Mouse (Mus musculus) hindbrain, postnatal 0 days (tissue): ENCODE measurements around the gene Cul9. TPM values are rescaled to one million over a fixed set of nuclear protein-coding genes. Genes with fewer than 3 reads are reported as not detected.

ENCODE experiments used
- ATAC-seq: fragments of 200-750 bp; cut with Nextera tagmentation; 2 replicates; pipeline ENCODE4 v1.8.0; 2017; ENCODE audit warnings: mild to moderate bottlenecking, moderate TSS enrichment, moderate library complexity
- DNase-seq: peaks from one replicate; pipeline ENCODE4 v3.0.0-alpha.2; 2015; ENCODE audit warnings: low spot score
- H3K27ac ChIP-seq: fragments of 300-500 bp; sonication (generic); 2 replicates; pipeline ENCODE4 v1.5.1; 2014; ENCODE audit warnings: mild to moderate bottlenecking
- H3K27me3 ChIP-seq: fragments of 300-500 bp; sonication (generic); 2 replicates; pipeline ENCODE4 v1.6.1; 2014; ENCODE audit warnings: low read length, mixed read lengths; ENCODE audit not compliant: insufficient read depth
- H3K36me3 ChIP-seq: fragments of 300-500 bp; sonication (generic); 2 replicates; pipeline ENCODE4 v1.6.1; 2014; ENCODE audit warnings: low read length, mixed read lengths; ENCODE audit not compliant: insufficient read depth
- H3K4me1 ChIP-seq: fragments of 300-500 bp; sonication (generic); 2 replicates; pipeline ENCODE4 v1.6.1; 2014; ENCODE audit warnings: antibody characterized with exemption, low read length, mixed read lengths; ENCODE audit not compliant: insufficient read depth
- H3K4me2 ChIP-seq: fragments of 300-500 bp; sonication (generic); 2 replicates; pipeline ENCODE4 v1.6.1; 2014; ENCODE audit warnings: low read depth, mild to moderate bottlenecking, low read length, moderate library complexity, mixed read lengths
- H3K4me3 ChIP-seq: fragments of 300-500 bp; sonication (generic); 2 replicates; pipeline ENCODE4 v1.5.1; 2014; ENCODE audit warnings: low read length
- H3K9ac ChIP-seq: fragments of 300-500 bp; sonication (generic); replicated peaks from 2 replicates; pipeline ENCODE4 v1.6.1; 2014; ENCODE audit warnings: mild to moderate bottlenecking, low read length, moderate library complexity, mixed read lengths
- H3K9me3 ChIP-seq: fragments of 300-500 bp; sonication (generic); 2 replicates; pipeline ENCODE4 v1.6.1; 2016; ENCODE audit warnings: low read length, mixed read lengths
- CTCF ChIP-seq: IDR thresholded peaks from 2 replicates; pipeline ENCODE4 v1.5.1; 2016; ENCODE audit warnings: antibody characterized with exemption, control low read depth, low read depth
- WGBS: fragments of 180-500 bp; shearing (Covaris S2); extraction: QIAGEN DNeasy Blood & Tissue Kit; methylation state at CpG from one replicate; pipeline ENCODE4 v1.1.7; 2014; 5-methylcytosine and 5-hydroxymethylcytosine counted together
- microRNA-seq, 2 experiments: library from miRNA; unstranded; fragments of <30 nt; microRNA quantifications; one replicate each; pipeline ENCODE4; 2016
- polyA plus RNA-seq: library from polyadenylated mRNA; unstranded; fragments of >200 nt; fragmentation: Nextera tagmentation; extraction: Ambion mirVana; gene quantifications from 2 replicates; pipeline ENCODE4 v1.2.1, GENCODE M21; 2015
- total RNA-seq: library from RNA; depleted of rRNA; stranded (reverse); fragments of >200 nt; gene quantifications from 2 replicates; pipeline ENCODE4 v1.2.3, GENCODE M21; 2014; rRNA removed

The Cul9 gene
- total and polyA plus RNA-seq, 2 experiments from 2014 or later: 12.2 to 58.2 TPM

GRCm38 (mm10) chr17:46453302-46453948 lies 92.8 kb downstream of the Cul9 start:
- H3K27me3 ChIP-seq: no peaks in the 10 kb centered on the region
- H3K4me2 ChIP-seq: peak overlapping the region; percentile 67
- H3K4me1 ChIP-seq: peaks cover 22% of the 10 kb centered on the region; the same call in 1 of the 2 replicates
- DNase-seq: no peak
- 10% methylated on average over 13 of the region's 13 CpGs for WGBS
- no peak for TF ChIP-seq CTCF
- H3K9ac ChIP-seq: no peak overlapping the region
- 0 out of 2 replicates have a peak, but pooled peaks cover 2% of the 10 kb centered on the region for H3K36me3 ChIP-seq
- no peak overlapping the region for H3K4me3 ChIP-seq
- no peak overlapping the region for H3K27ac ChIP-seq
- H3K9me3 ChIP-seq: no peaks in the 10 kb centered on the region
- no peak for ATAC-seq

- no peaks in the 10 kb centered on the region for H3K27me3 ChIP-seq
- H3K9me3 ChIP-seq: no peaks in the 10 kb centered on the region
- WGBS: 33% methylated on average over 5 of the region's 5 CpGs
- H3K9ac ChIP-seq: no peak overlapping the region
- no peaks in the 10 kb centered on the region for H3K36me3 ChIP-seq
- DNase-seq: no peak
- H3K27ac ChIP-seq: no peak overlapping the region
- H3K4me1 ChIP-seq: peaks cover 22% of the 10 kb centered on the region; the same call in 1 of the 2 replicates
- no peak for ATAC-seq
- H3K4me2 ChIP-seq: no peak overlapping the region
- H3K4me3 ChIP-seq: no peak overlapping the region
- TF ChIP-seq CTCF: no peak
Observed at GRCm38 (mm10) chr17:46452683-46453082, 93.5 kb downstream of the Cul9 start.

Small RNAs within 50 kb of the gene (microRNA-seq; reads per million reads assigned to microRNA genes)
- gene Mir6976: 0 to 0.35 reads per million in 2 experiments

Other genes with a start within 250 kb of the Cul9 start
- gene Dlk2, start 249.0 kb downstream of the Cul9 start, total RNA-seq: 67.1 and 67.7 TPM in 2 replicates
- 20.2 and 23.9 TPM in 2 replicates for gene Dlk2, start 249.0 kb downstream of the Cul9 start, polyA plus RNA-seq
- 12.8 and 16.4 TPM in 2 replicates for gene Abcc10, start 218.0 kb downstream of the Cul9 start, total RNA-seq
- gene Abcc10, start 218.0 kb downstream of the Cul9 start, polyA plus RNA-seq: 6.6 and 7.3 TPM in 2 replicates
- gene Zfp318, start 162.7 kb downstream of the Cul9 start, total RNA-seq: 20.1 and 24.5 TPM in 2 replicates
- 22.9 and 23.2 TPM in 2 replicates for gene Zfp318, start 162.7 kb downstream of the Cul9 start, polyA plus RNA-seq
- 1.4 and 4.0 TPM in 2 replicates for gene Crip3, start 117.5 kb downstream of the Cul9 start, total RNA-seq
- 1.6 and 1.7 TPM in 2 replicates for gene Crip3, start 117.5 kb downstream of the Cul9 start, polyA plus RNA-seq
- not detected in 2 replicates for gene Slc22a7, start 107.9 kb downstream of the Cul9 start, total RNA-seq
- 0.13 TPM in 1 of 2 replicates, not detected in the other for gene Slc22a7, start 107.9 kb downstream of the Cul9 start, polyA plus RNA-seq
- 46.5 and 53.4 TPM in 2 replicates for gene Ttbk1, start 58.7 kb downstream of the Cul9 start, total RNA-seq
- 6.3 and 6.5 TPM in 2 replicates for gene Ttbk1, start 58.7 kb downstream of the Cul9 start, polyA plus RNA-seq
- gene Dnph1, start 49.7 kb downstream of the Cul9 start, total RNA-seq: 8.9 and 9.9 TPM in 2 replicates
- gene Dnph1, start 49.7 kb downstream of the Cul9 start, polyA plus RNA-seq: 19.2 and 23.4 TPM in 2 replicates
- gene Srf, start 9.8 kb upstream of the Cul9 start, total RNA-seq: 67.0 and 67.3 TPM in 2 replicates
- 3.0 and 3.8 TPM in 2 replicates for gene Srf, start 9.8 kb upstream of the Cul9 start, polyA plus RNA-seq
- gene Ptk7, start 83.1 kb upstream of the Cul9 start, total RNA-seq: 77.6 and 79.3 TPM in 2 replicates
- 24.5 and 25.1 TPM in 2 replicates for gene Ptk7, start 83.1 kb upstream of the Cul9 start, polyA plus RNA-seq
- gene Klc4, start 99.6 kb upstream of the Cul9 start, total RNA-seq: 25.1 and 32.1 TPM in 2 replicates
- 23.0 and 24.0 TPM in 2 replicates for gene Klc4, start 99.6 kb upstream of the Cul9 start, polyA plus RNA-seq
- gene Mrpl2, start 99.8 kb upstream of the Cul9 start, total RNA-seq: 55.4 and 67.2 TPM in 2 replicates
- gene Mrpl2, start 99.8 kb upstream of the Cul9 start, polyA plus RNA-seq: 90.2 and 95.5 TPM in 2 replicates
- gene Cul7, start 103.9 kb upstream of the Cul9 start, total RNA-seq: 92.2 and 108 TPM in 2 replicates
- 24.9 and 26.8 TPM in 2 replicates for gene Cul7, start 103.9 kb upstream of the Cul9 start, polyA plus RNA-seq
- 26.6 and 32.7 TPM in 2 replicates for gene Rrp36, start 128.0 kb upstream of the Cul9 start, total RNA-seq
- 56.5 and 59.1 TPM in 2 replicates for gene Rrp36, start 128.0 kb upstream of the Cul9 start, polyA plus RNA-seq
- gene Mea1, start 132.4 kb upstream of the Cul9 start, total RNA-seq: 135 and 146 TPM in 2 replicates
- 312 and 325 TPM in 2 replicates for gene Mea1, start 132.4 kb upstream of the Cul9 start, polyA plus RNA-seq
- gene Klhdc3, start 134.5 kb upstream of the Cul9 start, total RNA-seq: 91.5 and 98.3 TPM in 2 replicates
- gene Klhdc3, start 134.5 kb upstream of the Cul9 start, polyA plus RNA-seq: 172 and 179 TPM in 2 replicates
- gene Ppp2r5d, start 158.7 kb upstream of the Cul9 start, total RNA-seq: 103 and 129 TPM in 2 replicates
- 79.4 and 89.6 TPM in 2 replicates for gene Ppp2r5d, start 158.7 kb upstream of the Cul9 start, polyA plus RNA-seq
- 41.7 and 51.5 TPM in 2 replicates for gene Pex6, start 165.1 kb upstream of the Cul9 start, total RNA-seq
- gene Pex6, start 165.1 kb upstream of the Cul9 start, polyA plus RNA-seq: 18.1 and 18.8 TPM in 2 replicates
- 0.25 and 1.2 TPM in 2 replicates for gene Gnmt, start 182.8 kb upstream of the Cul9 start, total RNA-seq
- gene Gnmt, start 182.8 kb upstream of the Cul9 start, polyA plus RNA-seq: 5.6 and 6.4 TPM in 2 replicates
- 79.1 and 88.9 TPM in 2 replicates for gene Cnpy3, start 205.8 kb upstream of the Cul9 start, total RNA-seq
- gene Cnpy3, start 205.8 kb upstream of the Cul9 start, polyA plus RNA-seq: 70.9 and 72.4 TPM in 2 replicates
- gene Ptcra, start 217.3 kb upstream of the Cul9 start, total RNA-seq: not detected in 2 replicates
- gene Ptcra, start 217.3 kb upstream of the Cul9 start, polyA plus RNA-seq: 0.11 and 0.42 TPM in 2 replicates
- 44.9 and 46.4 TPM in 2 replicates for gene 2310039H08Rik, start 226.2 kb upstream of the Cul9 start, total RNA-seq
- gene 2310039H08Rik, start 226.2 kb upstream of the Cul9 start, polyA plus RNA-seq: 64.7 TPM in 2 replicates
- 39.4 and 39.8 TPM in 2 replicates for gene Rpl7l1, start 236.3 kb upstream of the Cul9 start, total RNA-seq
- 72.1 and 80.0 TPM in 2 replicates for gene Rpl7l1, start 236.3 kb upstream of the Cul9 start, polyA plus RNA-seq